Mouse (Mus musculus) naive thymus-derived CD4-positive, alpha-beta T cell, adult 2 months (primary cell): ENCODE measurements around the gene Ccdc85b.

Experiments
- DNase-seq: peaks from one replicate; pipeline ENCODE4 v3.0.0-alpha.2; 2011; ENCODE audit warnings: low read depth

Gene Ccdc85b

GRCm38 (mm10) chr19:5424092-5424781 lies 33.5 kb downstream of the Ccdc85b start:
- DNase-seq, result no peak

GRCm38 (mm10) chr19:5423561-5423960 lies 34.1 kb downstream of the Ccdc85b start:
- no peak for DNase-seq

- DNase-seq, result no peak
These were observed 34.7 kb downstream of the Ccdc85b start for GRCm38 (mm10) chr19:5422895-5423443.

- no peak for DNase-seq
These were observed 35.4 kb downstream of the Ccdc85b start for GRCm38 (mm10) chr19:5422267-5422666.

GRCm38 (mm10) chr19:5421784-5422183 lies 35.9 kb downstream of the Ccdc85b start:
- no peak for DNase-seq

- no peak for DNase-seq
These were observed 37.1 kb downstream of the Ccdc85b start for GRCm38 (mm10) chr19:5420579-5420978.

- DNase-seq, result no peak
These were observed 38.1 kb downstream of the Ccdc85b start for GRCm38 (mm10) chr19:5419630-5420029.

- no peak for DNase-seq
These were observed 38.8 kb downstream of the Ccdc85b start for GRCm38 (mm10) chr19:5418750-5419466.

- no peak for DNase-seq
These were observed 43.1 kb downstream of the Ccdc85b start for GRCm38 (mm10) chr19:5414534-5414957.

GRCm38 (mm10) chr19:5413840-5414239 lies 43.9 kb downstream of the Ccdc85b start:
- no peak for DNase-seq

GRCm38 (mm10) chr19:5411961-5412360 lies 45.7 kb downstream of the Ccdc85b start:
- DNase-seq, result no peak

- DNase-seq, result no peak
These were observed 47.1 kb downstream of the Ccdc85b start for GRCm38 (mm10) chr19:5410641-5411040.

- DNase-seq, result no peak
These were observed 48.6 kb downstream of the Ccdc85b start for GRCm38 (mm10) chr19:5409068-5409467.

GRCm38 (mm10) chr19:5408057-5409001 lies 49.4 kb downstream of the Ccdc85b start:
- DNase-seq, result peak; percentile 78

GRCm38 (mm10) chr19:5407133-5407532 lies 50.6 kb downstream of the Ccdc85b start:
- peak; percentile 93 for DNase-seq

GRCm38 (mm10) chr19:5406531-5407126 lies 51.1 kb downstream of the Ccdc85b start:
- peak; percentile 88 for DNase-seq

- DNase-seq, result peak; percentile 87
These were observed 51.8 kb downstream of the Ccdc85b start for GRCm38 (mm10) chr19:5405924-5406323.
